Mouse (Mus musculus) MN1 (cell line): Measurements from ENCODE around the gene Pcp2.
A peak's percentile ranks its signal among the peaks of the same experiment; 100 is the strongest.

Source experiments
- DNase-seq: peaks from one replicate; pipeline ENCODE4 v3.0.0-alpha.2; 2016; ENCODE audit warnings: low spot score

The Pcp2 gene

GRCm38 (mm10) chr8:3625445-3625844 lies at the start of gene Pcp2:
Pcp2 (minus strand) TSS chr8:3625545.
- no peak for DNase-seq

- peak; percentile 54 for DNase-seq
These were observed 49.3 kb upstream of the Pcp2 start for GRCm38 (mm10) chr8:3674671-3675070.

GRCm38 (mm10) chr8:3671980-3672491 lies 46.7 kb upstream of the Pcp2 start, which contains the start of gene Fcor:
Fcor (minus strand) TSS chr8:3672362.
- peak; percentile 92 for DNase-seq

- no peak for DNase-seq
These were observed 45.0 kb upstream of the Pcp2 start for GRCm38 (mm10) chr8:3670388-3670787.

- no peak for DNase-seq
These were observed 40.2 kb upstream of the Pcp2 start, which contains the start of gene Mcemp1 for GRCm38 (mm10) chr8:3665507-3665906. Mcemp1 (plus strand) TSS chr8:3665754.

- no peak for DNase-seq
These were observed 39.1 kb upstream of the Pcp2 start for GRCm38 (mm10) chr8:3664405-3664804.

- no peak for DNase-seq
These were observed 35.5 kb upstream of the Pcp2 start for GRCm38 (mm10) chr8:3660889-3661288.

GRCm38 (mm10) chr8:3656725-3657381 lies 31.5 kb upstream of the Pcp2 start:
- DNase-seq: peak; percentile 39

GRCm38 (mm10) chr8:3655526-3655925 lies 30.2 kb upstream of the Pcp2 start, which contains the start of gene Retn:
Retn (plus strand) TSS chr8:3655770.
- no peak for DNase-seq

- no peak for DNase-seq
These were observed 29.6 kb upstream of the Pcp2 start for GRCm38 (mm10) chr8:3654726-3655508.

GRCm38 (mm10) chr8:3652845-3653244 lies 27.5 kb upstream of the Pcp2 start:
- no peak for DNase-seq

- DNase-seq: no peak
These were observed 23.6 kb upstream of the Pcp2 start for GRCm38 (mm10) chr8:3648990-3649389.

GRCm38 (mm10) chr8:3648268-3648667 lies 22.9 kb upstream of the Pcp2 start:
- no peak for DNase-seq

GRCm38 (mm10) chr8:3647561-3647960 lies 22.2 kb upstream of the Pcp2 start:
- no peak for DNase-seq

GRCm38 (mm10) chr8:3646824-3647531 lies 21.6 kb upstream of the Pcp2 start:
- DNase-seq: no peak

GRCm38 (mm10) chr8:3645804-3646203 lies 20.5 kb upstream of the Pcp2 start:
- no peak for DNase-seq

GRCm38 (mm10) chr8:3631478-3631875 lies 6.1 kb upstream of the Pcp2 start:
- no peak for DNase-seq

- DNase-seq: peak; percentile 75
These were observed 5.5 kb upstream of the Pcp2 start, which contains the start of gene Stxbp2 for GRCm38 (mm10) chr8:3630647-3631477. Stxbp2 (plus strand) TSS chr8:3630955.

GRCm38 (mm10) chr8:3628014-3628413 lies 2.7 kb upstream of the Pcp2 start:
- DNase-seq: no peak

- no peak for DNase-seq
These were observed 1.6 kb upstream of the Pcp2 start for GRCm38 (mm10) chr8:3626971-3627370.

- no peak for DNase-seq
These were observed 3.2 kb downstream of the Pcp2 start for GRCm38 (mm10) chr8:3622119-3622518.
